Mouse (Mus musculus) neural tube, embryonic 13.5 days (tissue): Measurements from ENCODE around the gene Npepps. TPM values are rescaled to one million over a fixed set of nuclear protein-coding genes. Genes with fewer than 3 reads are reported as not detected.
"Not testable (repeated sequence)": the region's sequence is repeated elsewhere in the genome, so short reads cannot be mapped to it uniquely, and the experiment has no call there.

ENCODE experiments used
- ATAC-seq: fragments of 200-750 bp; cut with Nextera tagmentation; 2 replicates; pipeline ENCODE4 v1.8.0; 2017; ENCODE audit warnings: low read depth, mild to moderate bottlenecking, moderate TSS enrichment, moderate library complexity
- H3K27ac ChIP-seq: fragments of 300-500 bp; sonication (generic); replicated peaks from 2 replicates; pipeline ENCODE4 v1.5.1; 2015; ENCODE audit warnings: moderate library complexity, mild to moderate bottlenecking, inconsistent platforms
- H3K27me3 ChIP-seq: fragments of 300-500 bp; sonication (generic); 2 replicates; pipeline ENCODE4 v1.6.1; 2015; ENCODE audit warnings: mild to moderate bottlenecking, inconsistent platforms
- H3K36me3 ChIP-seq: fragments of 300-500 bp; sonication (generic); 2 replicates; pipeline ENCODE4 v1.6.1; 2015; ENCODE audit warnings: mild to moderate bottlenecking, inconsistent platforms
- H3K4me1 ChIP-seq: fragments of 300-500 bp; sonication (generic); replicated peaks from 2 replicates; pipeline ENCODE4 v1.6.1; 2015; ENCODE audit warnings: inconsistent platforms
- H3K4me2 ChIP-seq: fragments of 300-500 bp; sonication (generic); 2 replicates; pipeline ENCODE4 v1.6.1; 2015; ENCODE audit warnings: inconsistent platforms, mild to moderate bottlenecking, moderate library complexity
- H3K4me3 ChIP-seq: fragments of 300-500 bp; sonication (generic); 2 replicates; pipeline ENCODE4 v1.5.1; 2015; ENCODE audit warnings: mild to moderate bottlenecking, inconsistent platforms
- H3K9ac ChIP-seq: fragments of 300-500 bp; sonication (generic); 2 replicates; pipeline ENCODE4 v1.6.1; 2015; ENCODE audit warnings: moderate library complexity, mild to moderate bottlenecking, inconsistent platforms
- H3K9me3 ChIP-seq: fragments of 300-500 bp; sonication (generic); 2 replicates; pipeline ENCODE4 v1.6.1; 2016; ENCODE audit warnings: inconsistent platforms
- WGBS: fragments of 180-500 bp; shearing (Covaris S2); methylation state at CpG from one replicate; pipeline ENCODE4 v1.1.7; 2015; 5-methylcytosine and 5-hydroxymethylcytosine counted together
- polyA plus RNA-seq: library from polyadenylated mRNA; unstranded; fragments of >200 nt; fragmentation: Nextera tagmentation; extraction: Ambion mirVana; gene quantifications from 2 replicates; pipeline ENCODE4 v1.2.1, GENCODE M21; 2015

Gene Npepps
- polyA plus RNA-seq, 1 experiment from 2014 or later = 130 TPM

DNA sequence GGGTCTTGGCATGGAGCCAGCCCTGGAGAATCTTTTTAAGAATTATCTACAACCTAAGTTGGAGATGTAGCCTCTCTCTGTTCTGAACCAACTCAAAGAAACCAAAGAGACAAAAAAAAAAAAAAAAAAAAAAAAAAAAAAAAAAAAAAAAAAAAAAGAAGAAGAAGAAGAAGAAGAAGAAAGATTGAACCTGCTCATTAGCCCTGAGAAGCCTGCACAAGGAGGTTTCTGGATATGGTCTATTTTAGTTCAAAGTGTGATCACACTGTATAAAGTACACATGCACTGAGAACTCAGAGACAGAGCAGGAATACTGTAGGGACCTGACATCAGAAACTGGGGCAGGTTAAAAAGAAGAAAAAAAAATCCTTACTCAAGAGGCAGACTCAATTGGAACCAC is 7.2 kb upstream of the Npepps start:
- no peak for ATAC-seq
- Histone ChIP-seq H3K4me2 (no peak overlapping the region), H3K4me1 (no peaks in the 10 kb centered on the region), H3K27me3 (no peaks in the 10 kb centered on the region), H3K9ac (no peak overlapping the region), H3K4me3 (no peak overlapping the region), H3K27ac (no peak overlapping the region), H3K9me3 (no peaks in the 10 kb centered on the region), H3K36me3 (no peaks in the 10 kb centered on the region)

DNA sequence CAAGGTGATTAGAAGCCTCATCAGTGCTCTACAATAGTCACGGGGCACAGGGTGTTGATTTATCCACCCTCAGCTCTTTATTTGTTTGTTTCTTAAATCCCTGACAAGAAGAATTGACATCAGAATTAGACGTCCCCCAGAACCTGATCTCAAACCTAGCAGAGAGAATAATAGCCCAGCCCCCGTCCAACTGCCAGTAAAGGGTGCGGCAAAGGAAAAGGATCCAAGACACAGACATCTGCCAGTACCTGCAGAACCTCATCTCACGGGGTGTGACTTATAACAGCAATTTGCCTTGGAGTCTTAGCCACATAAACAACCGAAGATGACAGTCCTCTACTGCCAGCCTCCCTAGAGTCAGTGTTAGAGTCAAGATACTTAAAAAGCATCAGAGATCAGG is 6.5 kb upstream of the Npepps start:
- Histone ChIP-seq H3K4me2 (no peak overlapping the region), H3K27ac (no peak overlapping the region), H3K9me3 (no peaks in the 10 kb centered on the region), H3K9ac (no peak overlapping the region), H3K4me1 (no peaks in the 10 kb centered on the region), H3K36me3 (no peaks in the 10 kb centered on the region), H3K4me3 (no peak overlapping the region), H3K27me3 (no peaks in the 10 kb centered on the region)
- ATAC-seq = no peak
- 54% methylated on average over 6 of the region's 6 CpGs for WGBS

DNA sequence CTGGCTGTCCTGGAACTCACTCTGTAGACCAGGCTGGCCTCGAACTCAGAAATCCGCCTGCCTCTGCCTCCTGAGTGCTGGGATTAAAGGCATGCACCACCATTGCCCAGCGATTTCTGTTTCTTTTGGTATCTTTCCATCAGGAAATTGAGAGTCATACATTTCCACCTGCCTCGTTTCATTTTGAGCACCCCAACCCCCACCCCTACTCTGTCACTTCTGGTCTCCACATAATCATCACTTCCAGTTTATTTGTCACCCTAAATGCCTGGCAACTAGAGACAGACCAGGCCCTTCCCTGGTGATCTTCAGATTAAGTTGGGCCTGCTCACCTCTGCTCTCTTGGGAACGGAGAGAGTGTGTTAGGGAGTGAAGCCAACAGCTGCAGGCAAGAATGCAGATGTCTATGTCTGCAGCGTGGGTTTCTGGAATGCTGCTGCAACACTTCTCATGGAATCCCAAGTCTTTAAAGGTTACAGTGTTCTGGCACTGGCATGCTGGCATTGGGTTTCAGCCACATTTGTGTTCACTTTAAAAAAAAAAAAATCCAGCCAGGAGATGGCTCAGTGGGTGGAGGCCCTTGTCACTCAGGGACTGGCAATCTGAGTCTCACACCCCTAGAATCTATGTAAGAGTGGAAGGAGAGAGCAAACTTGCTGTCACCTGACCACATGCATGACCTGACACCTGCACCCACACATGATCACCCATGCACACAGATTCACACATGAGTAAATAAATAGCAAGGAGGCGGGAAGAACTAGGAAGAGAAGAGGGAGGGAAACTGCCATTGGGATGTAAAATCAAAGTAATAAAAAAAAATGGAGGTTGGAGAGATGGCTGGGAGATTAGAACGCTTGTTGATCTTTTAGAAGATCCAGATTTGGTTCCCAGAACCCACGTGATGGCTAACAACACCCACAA is 5.7 kb upstream of the Npepps start:
- Histone ChIP-seq H3K4me3 (no peak overlapping the region), H3K9ac (no peak overlapping the region), H3K4me2 (no peak overlapping the region), H3K4me1 (0 out of 2 replicates have a peak, but pooled peaks cover 1% of the 10 kb centered on the region), H3K27me3 (no peaks in the 10 kb centered on the region), H3K36me3 (no peaks in the 10 kb centered on the region), H3K27ac (no peak overlapping the region), H3K9me3 (no peaks in the 10 kb centered on the region)
- no peak for ATAC-seq
- 85% methylated on average over 9 of the region's 9 CpGs for WGBS

DNA sequence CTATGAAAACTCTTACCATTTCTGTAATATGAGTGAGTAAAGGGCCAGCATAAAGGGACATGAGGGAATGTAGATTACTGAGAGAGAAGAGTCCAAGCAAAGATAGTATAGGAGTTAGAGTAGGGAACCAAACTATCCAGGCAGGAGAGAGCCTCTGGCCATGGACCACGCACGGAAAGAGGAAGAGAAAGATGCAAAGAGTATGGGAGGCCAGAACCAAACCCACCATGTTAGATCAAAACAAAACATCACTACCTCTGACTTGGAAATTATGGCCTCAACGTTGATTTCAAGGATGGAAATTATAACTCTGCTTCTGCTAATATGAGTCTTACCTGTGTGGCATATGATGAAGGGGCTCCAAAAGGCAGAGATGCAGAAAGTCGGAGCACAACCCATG is 4.4 kb upstream of the Npepps start:
- no peak for ATAC-seq
- WGBS = 79% methylated on average over 4 of the region's 4 CpGs
- H3K36me3 ChIP-seq = no peaks in the 10 kb centered on the region
- H3K27me3 ChIP-seq = no peaks in the 10 kb centered on the region
- H3K9ac ChIP-seq = no peak overlapping the region
- H3K4me2 ChIP-seq = no peak overlapping the region
- H3K9me3 ChIP-seq = no peaks in the 10 kb centered on the region
- H3K4me1 ChIP-seq = 0 out of 2 replicates have a peak, but pooled peaks cover 4% of the 10 kb centered on the region
- no peak overlapping the region for H3K27ac ChIP-seq
- H3K4me3 ChIP-seq = no peak overlapping the region

DNA sequence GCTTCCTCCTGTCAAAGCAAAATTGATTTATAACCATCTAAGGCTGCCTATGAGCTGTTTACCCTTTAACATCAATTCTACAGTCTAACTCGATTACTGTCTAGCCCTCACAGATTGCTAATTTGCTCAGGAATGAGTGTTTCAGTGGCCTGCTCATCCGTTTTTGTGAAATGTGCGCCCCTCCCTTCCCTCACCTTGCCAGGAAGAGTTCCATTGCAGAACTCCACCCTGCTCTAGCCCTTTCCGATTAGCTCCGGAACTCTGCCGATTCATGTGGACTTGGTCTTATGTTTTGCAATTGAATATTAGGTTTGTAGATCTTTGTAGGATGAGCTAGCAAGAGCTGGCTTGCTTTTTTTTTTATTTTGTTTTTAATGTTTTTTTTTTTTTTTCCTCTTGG is 1.7 kb upstream of the Npepps start:
- no peak overlapping the region for H3K27ac ChIP-seq
- 90% methylated on average over 6 of the region's 6 CpGs for WGBS
- ATAC-seq = no peak
- H3K4me3 ChIP-seq = no peak overlapping the region
- no peaks in the 10 kb centered on the region for H3K36me3 ChIP-seq
- no peak overlapping the region for H3K9ac ChIP-seq
- H3K4me1 ChIP-seq = peaks cover 23% of the 10 kb centered on the region
- H3K4me2 ChIP-seq = no peak overlapping the region
- no peaks in the 10 kb centered on the region for H3K9me3 ChIP-seq
- H3K27me3 ChIP-seq = no peaks in the 10 kb centered on the region

DNA sequence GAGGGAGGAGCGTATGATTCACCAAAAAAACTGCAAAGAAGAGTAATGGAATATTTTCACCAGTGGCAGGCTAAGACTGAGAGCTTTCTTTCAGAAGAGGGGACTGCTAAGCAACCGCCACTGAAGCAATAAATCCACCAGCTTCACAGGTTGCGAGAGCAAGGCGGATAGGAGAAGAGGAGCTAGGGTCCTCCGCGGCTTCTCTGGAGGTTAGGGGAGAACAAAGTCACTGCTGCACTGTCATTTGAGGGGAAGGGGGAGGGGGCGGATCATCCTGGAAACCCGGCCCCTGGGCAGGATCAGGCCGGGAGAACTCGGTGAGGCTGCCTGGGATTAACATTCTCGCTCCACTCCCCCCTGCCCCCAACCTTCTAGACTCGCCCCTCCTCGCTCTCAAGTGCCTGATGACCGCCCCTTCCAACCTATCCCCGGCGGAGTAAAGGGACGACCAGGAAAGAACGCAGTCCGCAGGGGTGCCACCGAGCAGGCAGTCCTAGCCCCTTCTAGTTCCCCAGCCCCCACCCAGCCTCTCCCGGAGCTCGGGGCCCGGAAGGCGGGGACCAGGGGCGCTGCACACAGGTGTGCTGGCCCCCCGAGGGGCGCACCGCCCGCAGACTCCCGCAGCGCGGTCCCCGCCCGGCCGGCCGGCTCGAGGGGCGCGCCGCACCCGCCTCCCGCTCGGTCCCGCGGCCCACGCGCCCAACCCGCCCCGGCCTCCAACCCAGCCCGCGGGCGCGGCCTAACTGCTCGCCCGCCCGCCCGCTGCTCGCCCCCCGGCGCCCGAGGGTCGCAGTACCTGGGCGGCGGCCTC is 828 bp downstream of the Npepps start:
- Histone ChIP-seq H3K4me2 (peak overlapping the region; percentile 82), H3K9ac (peak overlapping the region; percentile 99), H3K36me3 (no peaks in the 10 kb centered on the region), H3K4me1 (peaks cover 32% of the 10 kb centered on the region), H3K27me3 (no peaks in the 10 kb centered on the region), H3K9me3 (no peaks in the 10 kb centered on the region), H3K27ac (peak overlapping the region; percentile 99), H3K4me3 (peak overlapping the region; percentile 100)
- peak; percentile 85 for ATAC-seq
- WGBS = under 1% methylated on average over 60 of the region's 64 CpGs

DNA sequence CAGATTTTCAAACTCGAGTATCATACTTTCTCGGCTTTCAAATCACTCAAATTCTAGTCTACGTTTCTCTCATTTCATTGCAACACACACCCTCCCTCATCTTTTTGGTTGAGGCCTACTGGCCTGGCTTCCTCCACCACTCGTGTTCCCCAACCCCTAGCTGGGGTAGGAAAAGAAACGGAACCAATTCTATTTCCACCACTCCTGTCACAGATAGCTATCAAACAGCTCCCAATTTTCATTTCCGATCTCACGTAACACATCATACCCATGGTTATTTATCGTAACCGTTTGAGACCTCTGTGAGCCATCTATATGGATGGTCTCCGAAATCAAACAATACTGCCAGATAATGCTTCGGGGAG is 1.4 kb downstream of the Npepps start:
- ATAC-seq = no peak; the same call in 1 of the 2 replicates
- no peaks in the 10 kb centered on the region for H3K36me3 ChIP-seq
- H3K4me2 ChIP-seq = peak overlapping the region; percentile 82
- H3K9me3 ChIP-seq = no peaks in the 10 kb centered on the region
- peak overlapping the region; percentile 99 for H3K9ac ChIP-seq
- no peaks in the 10 kb centered on the region for H3K27me3 ChIP-seq
- peak overlapping the region; percentile 99 for H3K27ac ChIP-seq
- WGBS = 19% methylated on average over 11 of the region's 11 CpGs
- H3K4me3 ChIP-seq = peak overlapping the region; percentile 100
- H3K4me1 ChIP-seq = peaks cover 32% of the 10 kb centered on the region

DNA sequence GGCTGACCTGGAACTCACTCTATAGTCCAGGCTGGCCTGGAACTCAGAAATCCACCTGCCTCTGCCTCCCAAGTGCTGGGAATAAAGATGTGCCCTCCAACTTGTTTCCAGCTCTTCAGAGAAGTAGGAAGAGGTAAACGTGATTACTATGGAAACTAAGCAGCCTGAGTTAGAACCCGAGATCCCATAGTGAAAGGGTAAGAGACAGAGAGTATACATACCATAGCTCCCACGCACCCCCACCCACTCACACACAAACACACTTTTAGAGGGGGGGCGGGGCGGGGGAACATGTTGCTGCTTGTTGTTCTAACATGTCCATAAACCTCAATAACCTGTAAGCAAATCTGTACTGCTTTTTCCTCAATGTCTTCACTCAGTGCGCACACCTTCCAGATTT is 2.0 kb downstream of the Npepps start:
- no peak for ATAC-seq
- no peaks in the 10 kb centered on the region for H3K27me3 ChIP-seq
- 0 out of 2 replicates have a peak overlapping the region, but pooled peaks have one; percentile 99 for H3K27ac ChIP-seq
- 84% methylated on average over 6 of the region's 6 CpGs for WGBS
- H3K9me3 ChIP-seq = no peaks in the 10 kb centered on the region
- H3K36me3 ChIP-seq = no peaks in the 10 kb centered on the region
- peak overlapping the region; percentile 99 for H3K9ac ChIP-seq
- peaks cover 32% of the 10 kb centered on the region for H3K4me1 ChIP-seq
- H3K4me2 ChIP-seq = peak overlapping the region; percentile 82
- peak overlapping the region; percentile 100 for H3K4me3 ChIP-seq

DNA sequence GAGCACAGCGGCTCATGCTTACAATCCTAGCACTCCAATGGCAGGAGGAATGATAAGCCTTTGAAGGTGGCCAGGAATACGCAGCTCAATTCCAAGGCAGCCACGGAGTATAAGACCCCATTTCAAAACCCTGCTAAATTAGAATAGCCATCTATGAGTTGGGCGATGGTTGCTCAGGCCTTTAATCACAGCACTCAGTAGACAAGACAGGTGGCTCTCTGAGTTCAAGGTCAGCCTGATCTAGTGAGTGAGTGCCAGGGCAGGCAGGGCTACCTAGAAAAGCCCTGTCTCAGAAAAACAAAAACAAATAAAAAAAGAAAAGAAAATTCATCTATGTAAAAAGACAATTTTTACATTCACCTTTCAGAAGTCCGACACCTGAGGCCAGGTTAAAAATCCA is 3.3 kb downstream of the Npepps start:
- no peak for ATAC-seq
- Histone ChIP-seq H3K27me3 (no peaks in the 10 kb centered on the region), H3K36me3 (no peaks in the 10 kb centered on the region), H3K9me3 (no peaks in the 10 kb centered on the region), H3K27ac (no peak overlapping the region; the same call in 1 of the 2 replicates), H3K4me3 (no peak overlapping the region), H3K9ac (no peak overlapping the region), H3K4me1 (peaks cover 32% of the 10 kb centered on the region), H3K4me2 (0 out of 2 replicates have a peak overlapping the region, but pooled peaks have one; percentile 3)
- WGBS = 87% methylated on average over 5 of the region's 5 CpGs

DNA sequence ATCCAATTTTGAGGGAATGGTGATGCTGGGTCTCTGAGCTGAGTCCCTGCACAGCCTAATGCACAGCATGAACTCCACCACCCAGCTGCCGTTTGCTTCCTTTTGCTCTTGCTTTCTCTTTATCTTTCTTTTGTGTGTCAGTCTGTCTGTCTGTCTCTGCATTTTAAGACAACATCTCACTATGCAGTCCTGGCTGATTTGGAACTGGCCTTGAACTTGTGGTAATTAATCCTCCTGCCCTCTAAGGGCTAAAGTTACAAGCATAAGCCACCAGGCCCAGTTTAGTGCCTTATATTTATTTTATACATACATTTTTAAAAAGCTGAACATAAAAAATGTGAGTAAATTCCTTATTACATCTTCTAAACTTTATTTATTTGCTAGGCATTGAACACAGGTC is 4.4 kb downstream of the Npepps start:
- H3K27ac ChIP-seq = no peak overlapping the region
- H3K4me1 ChIP-seq = peaks cover 30% of the 10 kb centered on the region
- no peak for ATAC-seq
- H3K36me3 ChIP-seq = no peaks in the 10 kb centered on the region
- H3K4me2 ChIP-seq = no peak overlapping the region
- H3K9me3 ChIP-seq = no peaks in the 10 kb centered on the region
- WGBS = 40% methylated on average over 1 of the region's 1 CpGs
- no peak overlapping the region for H3K9ac ChIP-seq
- H3K4me3 ChIP-seq = no peak overlapping the region
- no peaks in the 10 kb centered on the region for H3K27me3 ChIP-seq

DNA sequence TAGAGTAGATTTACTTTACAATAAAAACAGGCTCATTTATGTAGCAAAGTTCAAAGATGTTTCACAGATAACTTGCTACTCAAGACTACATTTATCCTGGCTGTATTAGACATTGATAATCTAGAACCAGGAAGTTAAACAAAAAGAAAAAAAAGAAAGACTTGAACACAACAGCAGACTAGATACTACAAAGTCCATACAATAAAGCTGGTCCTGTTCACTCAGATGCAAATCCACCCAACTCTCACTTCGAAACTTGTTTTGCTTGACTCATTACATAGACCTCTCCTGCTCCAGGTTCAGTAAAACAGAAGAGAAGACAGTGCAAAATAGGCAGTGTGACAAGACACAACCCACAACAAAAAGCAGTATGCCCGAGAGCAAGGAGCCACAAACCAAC is 5.1 kb downstream of the Npepps start:
- H3K9me3 ChIP-seq = no peaks in the 10 kb centered on the region
- H3K27me3 ChIP-seq = no peaks in the 10 kb centered on the region
- no peak overlapping the region for H3K27ac ChIP-seq
- peaks cover 28% of the 10 kb centered on the region for H3K4me1 ChIP-seq
- H3K36me3 ChIP-seq = no peaks in the 10 kb centered on the region
- 89% methylated on average over 2 of the region's 2 CpGs for WGBS
- H3K4me3 ChIP-seq = no peak overlapping the region
- no peak overlapping the region for H3K4me2 ChIP-seq
- ATAC-seq = no peak
- H3K9ac ChIP-seq = no peak overlapping the region

DNA sequence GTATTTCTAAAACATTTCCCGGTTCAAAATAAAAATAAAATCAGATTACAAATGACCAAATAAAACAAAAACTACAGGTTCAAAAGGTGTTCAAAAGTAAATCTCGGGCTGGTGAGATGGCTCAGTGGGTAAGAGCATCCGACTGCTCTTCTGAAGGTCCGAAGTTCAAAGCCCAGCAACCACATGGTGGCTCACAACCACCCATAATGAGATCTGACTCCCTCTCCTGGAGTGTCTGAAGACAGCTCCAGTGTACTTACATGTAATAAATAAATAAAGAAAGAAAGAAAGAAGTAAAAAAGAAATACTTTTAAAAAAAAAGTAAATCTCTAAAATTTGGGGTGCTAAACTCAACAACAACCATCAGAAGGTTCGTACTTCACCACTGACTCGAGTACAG is 5.5 kb downstream of the Npepps start:
- not testable (repeated sequence) for H3K27ac ChIP-seq, H3K9ac ChIP-seq, H3K4me2 ChIP-seq, H3K4me3 ChIP-seq, ATAC-seq, H3K9me3 ChIP-seq, H3K36me3 ChIP-seq, H3K27me3 ChIP-seq
- peaks cover 28% of the 10 kb centered on the region for H3K4me1 ChIP-seq
- WGBS = 96% methylated on average over 6 of the region's 6 CpGs
